Comparison of ENCODE assay signal across 10 mouse cellular contexts in genomic region chr3:75861677-75862076, GRCm38 (mm10).
A peak's percentile ranks its signal among the peaks of the same experiment; 100 is the strongest.
DNase-seq lines count a peak whose midpoint lies in the region; ATAC-seq and TF ChIP-seq lines count a peak whose summit lies in the region.
"Had no signal": no experiment of that assay in that cellular context is flagged by ENCODE, and none has a peak within 500 bp of the region (broad histone marks: within the 10 kb centered on the region; RNA-seq: fewer than 3 reads in every experiment).

No protein-coding gene starts in this region.

- no peak for TF ChIP-seq POLR2A in bone marrow macrophage, adult 2 months (IDR thresholded peaks at IDR 0.05; ENCODE audit: borderline replicate concordance, low read depth, low read length)

- no peaks in the 10 kb centered on the region for H3K27me3 ChIP-seq in forebrain, embryonic 14.5 days (replicated peaks; ENCODE audit: control insufficient read depth, insufficient read depth, low read length)
- H3K27me3 ChIP-seq in forebrain, embryonic 16.5 days (replicated peaks; ENCODE audit: control insufficient read depth, insufficient read depth, low read length), result no peaks in the 10 kb centered on the region
- H3K27me3 ChIP-seq: embryonic facial prominence, embryonic 15.5 days; liver, embryonic 15.5 days had no signal

- no peak overlapping the region for H3K27ac ChIP-seq in forebrain, embryonic 14.5 days (ENCODE audit: low read depth, low read length)
- H3K27ac ChIP-seq in forebrain, embryonic 16.5 days (ENCODE audit: low read length), result no peak overlapping the region
- H3K27ac ChIP-seq in bone marrow macrophage, adult 2 months (ENCODE audit: insufficient read depth, low read depth, low read length), result no peak overlapping the region
- H3K27ac ChIP-seq: embryonic facial prominence, embryonic 15.5 days; liver, embryonic 15.5 days had no signal

- no peak overlapping the region for H3K4me3 ChIP-seq in forebrain, embryonic 14.5 days (ENCODE audit: low read depth, low read length)
- no peak overlapping the region for H3K4me3 ChIP-seq in forebrain, embryonic 16.5 days (replicated peaks; ENCODE audit: low read length)
- no peak overlapping the region for H3K4me3 ChIP-seq in bone marrow macrophage, adult 2 months (ENCODE audit: insufficient read depth, low read length)
- H3K4me3 ChIP-seq: embryonic facial prominence, embryonic 15.5 days; liver, embryonic 15.5 days had no signal

- H3K9me3 ChIP-seq in forebrain, embryonic 14.5 days (replicated peaks; ENCODE audit: control insufficient read depth, low read length), result no peaks in the 10 kb centered on the region
- no peaks in the 10 kb centered on the region for H3K9me3 ChIP-seq in forebrain, embryonic 16.5 days (ENCODE audit: control insufficient read depth, low read length)
- H3K9me3 ChIP-seq: embryonic facial prominence, embryonic 15.5 days; liver, embryonic 15.5 days had no signal

- H3K36me3 ChIP-seq in forebrain, embryonic 14.5 days (ENCODE audit: control insufficient read depth, insufficient read depth, low read length), result no peaks in the 10 kb centered on the region
- no peaks in the 10 kb centered on the region for H3K36me3 ChIP-seq in forebrain, embryonic 16.5 days (ENCODE audit: control insufficient read depth, insufficient read depth)
- H3K36me3 ChIP-seq: embryonic facial prominence, embryonic 15.5 days; liver, embryonic 15.5 days had no signal

- WGBS in forebrain, embryonic 14.5 days, result 31% methylated on average over 4 of the region's 4 CpGs
- 37% methylated on average over 4 of the region's 4 CpGs for WGBS in forebrain, embryonic 16.5 days

- no peak overlapping the region for H3K9ac ChIP-seq in forebrain, embryonic 14.5 days (ENCODE audit: low read length)
- no peak overlapping the region for H3K9ac ChIP-seq in forebrain, embryonic 16.5 days (replicated peaks; ENCODE audit: low read depth, low read length)
- H3K9ac ChIP-seq: embryonic facial prominence, embryonic 15.5 days; liver, embryonic 15.5 days had no signal

- DNase-seq in forebrain, embryonic 14.5 days (ENCODE audit: low spot score), result peak; percentile 36
- DNase-seq in ovary, postnatal 14 days (ENCODE audit: low spot score), result peak; percentile 34
- DNase-seq in ovary, postnatal 10 days (ENCODE audit: low spot score), result no peak
- peak; percentile 46 to 60 for DNase-seq in heart, postnatal 14 days
- DNase-seq in thymus, adult 18-20 months, result peak; percentile 39 to 45

- no peak overlapping the region for H3K4me2 ChIP-seq in forebrain, embryonic 14.5 days (ENCODE audit: low read length)
- H3K4me2 ChIP-seq in forebrain, embryonic 16.5 days (ENCODE audit: low read length), result no peak overlapping the region
- H3K4me2 ChIP-seq: embryonic facial prominence, embryonic 15.5 days; liver, embryonic 15.5 days had no signal

- intact Hi-C loops in heart, postnatal 14 days (cut with DNase I), result loop anchor here (5.0 kb wide), 1 partner anchor 644 kb away; no protein-coding TSS in a partner anchor

- TF ChIP-seq CTCF in bone marrow macrophage, adult 2 months (IDR thresholded peaks at IDR 0.05; ENCODE audit: low read depth, low read length), result peak; percentile 90

- ATAC-seq in forebrain, embryonic 14.5 days, result no peak
- no peak for ATAC-seq in forebrain, embryonic 16.5 days
- peak; percentile 91 for ATAC-seq in megakaryocyte, adult 5-6 weeks (ENCODE audit: poor library complexity, severe bottlenecking)

- H3K4me1 ChIP-seq in forebrain, embryonic 14.5 days (ENCODE audit: control insufficient read depth, insufficient read depth, low read length), result no peaks in the 10 kb centered on the region
- no peaks in the 10 kb centered on the region for H3K4me1 ChIP-seq in forebrain, embryonic 16.5 days (replicated peaks; ENCODE audit: control insufficient read depth, insufficient read depth, low read length)
- no peaks in the 10 kb centered on the region for H3K4me1 ChIP-seq in bone marrow macrophage, adult 2 months (ENCODE audit: control insufficient read depth, insufficient read depth, low read length)
- H3K4me1 ChIP-seq: embryonic facial prominence, embryonic 15.5 days; liver, embryonic 15.5 days had no signal
